Mouse (Mus musculus): ENCODE results near the gene Myo18a. TPM values are rescaled to one million over a fixed set of nuclear protein-coding genes. Genes with fewer than 3 reads are reported as not detected.
A peak's percentile ranks its signal among the peaks of the same experiment; 100 is the strongest.

Gene Myo18a
- polyA plus RNA-seq, 1 experiment from 2014 or later = 35.1 TPM

DNA sequence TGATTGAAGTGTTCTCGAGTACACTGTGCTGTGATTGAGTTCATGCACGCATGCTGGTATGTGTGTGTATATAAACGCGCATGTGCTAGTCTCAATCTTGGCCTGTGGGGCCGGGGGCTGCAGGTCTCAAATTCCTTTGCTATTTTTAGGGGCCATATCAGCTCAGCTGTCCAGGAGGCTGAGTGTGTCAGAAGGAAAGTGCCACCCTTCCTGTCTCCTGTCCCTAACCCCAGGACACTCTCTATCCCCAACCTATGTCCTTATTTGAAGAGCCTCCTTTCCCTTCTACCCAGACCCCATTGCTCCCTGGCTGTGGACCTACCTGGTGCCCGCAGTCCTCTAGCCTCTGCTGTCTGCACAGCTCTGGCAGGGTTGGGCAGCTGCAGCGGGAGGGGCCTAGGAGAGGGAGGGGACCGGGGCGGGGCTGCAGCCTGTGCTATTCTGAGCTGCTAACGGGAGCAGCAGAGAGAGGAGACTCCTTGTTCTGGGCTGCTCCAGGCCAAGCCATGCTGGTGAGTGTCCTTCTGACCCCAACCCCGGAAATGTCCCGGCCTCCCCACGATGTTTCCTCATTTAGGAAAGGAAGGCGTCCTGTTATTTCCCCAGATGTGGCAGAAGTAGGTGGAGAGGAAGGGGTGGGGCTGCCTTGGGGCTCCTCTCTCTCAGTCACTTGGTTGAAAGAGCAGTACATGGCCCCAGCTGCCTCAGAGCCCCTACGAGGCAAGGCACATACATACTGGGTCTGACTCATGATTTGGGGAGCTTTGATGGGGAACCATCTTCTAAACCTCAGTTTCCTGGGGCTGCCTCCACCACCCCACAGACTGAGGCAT is 38.0 kb downstream of the Myo18a start:
- H3K36me3 ChIP-seq (ENCODE audit: control insufficient read depth, insufficient read depth, low read length) = no peaks in the 10 kb centered on the region
- peak; percentile 65 for ATAC-seq
- no peaks in the 10 kb centered on the region for H3K9me3 ChIP-seq (ENCODE audit: control insufficient read depth, low read length)
- 29% methylated on average over 15 of the region's 15 CpGs for WGBS
- H3K27ac ChIP-seq (ENCODE audit: low read depth, low read length) = no peak overlapping the region
- H3K4me1 ChIP-seq (ENCODE audit: control insufficient read depth, insufficient read depth, low read depth, low read length) = peaks cover 6% of the 10 kb centered on the region
- H3K4me2 ChIP-seq (ENCODE audit: low read length) = 0 out of 2 replicates have a peak overlapping the region, but pooled peaks have one; percentile 7
- H3K27me3 ChIP-seq (replicated peaks; ENCODE audit: control insufficient read depth, insufficient read depth, low read length) = no peaks in the 10 kb centered on the region
- H3K9ac ChIP-seq (ENCODE audit: low read depth, low read length) = peak overlapping the region; percentile 19; the same call in 1 of the 2 replicates
- no peak overlapping the region for H3K4me3 ChIP-seq (ENCODE audit: low read length)

- WGBS = 77% methylated on average over 8 of the region's 9 CpGs
- Histone ChIP-seq H3K9ac (ENCODE audit: low read depth, low read length) (no peak overlapping the region), H3K9me3 (ENCODE audit: control insufficient read depth, low read length) (no peaks in the 10 kb centered on the region), H3K4me1 (ENCODE audit: control insufficient read depth, insufficient read depth, low read depth, low read length) (peaks cover 12% of the 10 kb centered on the region), H3K27me3 (replicated peaks; ENCODE audit: control insufficient read depth, insufficient read depth, low read length) (no peaks in the 10 kb centered on the region), H3K4me3 (ENCODE audit: low read length) (no peak overlapping the region), H3K27ac (ENCODE audit: low read depth, low read length) (no peak overlapping the region), H3K4me2 (ENCODE audit: low read length) (no peak overlapping the region), H3K36me3 (ENCODE audit: control insufficient read depth, insufficient read depth, low read length) (no peaks in the 10 kb centered on the region)
- ATAC-seq = no peak
Observed at GRCm38 (mm10) chr11:77802341-77802865, 39.4 kb downstream of the Myo18a start.

DNA sequence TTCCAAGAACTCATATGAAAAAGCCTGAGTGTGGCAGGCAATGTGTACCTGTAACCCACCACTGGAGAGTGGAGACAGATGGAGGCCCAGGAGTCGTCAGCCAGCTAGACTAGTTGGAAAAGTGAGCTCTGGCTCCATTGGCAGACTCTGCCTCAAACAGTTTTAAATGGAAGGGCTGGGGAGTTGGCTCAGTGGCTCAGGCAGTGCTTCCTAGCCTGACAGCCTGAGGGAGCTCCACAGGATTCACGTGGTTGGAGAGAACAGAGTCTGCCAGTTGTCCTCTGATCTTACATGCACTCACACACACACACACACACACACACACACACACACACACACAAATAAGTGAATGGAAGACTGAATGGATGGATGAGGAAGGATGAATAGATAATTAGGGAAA is 43.2 kb downstream of the Myo18a start:
- Histone ChIP-seq H3K4me3 (ENCODE audit: low read length) (no peak overlapping the region), H3K27me3 (replicated peaks; ENCODE audit: control insufficient read depth, insufficient read depth, low read length) (no peaks in the 10 kb centered on the region), H3K9ac (ENCODE audit: low read depth, low read length) (no peak overlapping the region), H3K36me3 (ENCODE audit: control insufficient read depth, insufficient read depth, low read length) (no peaks in the 10 kb centered on the region), H3K4me1 (ENCODE audit: control insufficient read depth, insufficient read depth, low read depth, low read length) (peaks cover 11% of the 10 kb centered on the region), H3K4me2 (ENCODE audit: low read length) (no peak overlapping the region), H3K9me3 (ENCODE audit: control insufficient read depth, low read length) (no peaks in the 10 kb centered on the region), H3K27ac (ENCODE audit: low read depth, low read length) (no peak overlapping the region)
- ATAC-seq = no peak
- WGBS = 17% methylated on average over 2 of the region's 2 CpGs

DNA sequence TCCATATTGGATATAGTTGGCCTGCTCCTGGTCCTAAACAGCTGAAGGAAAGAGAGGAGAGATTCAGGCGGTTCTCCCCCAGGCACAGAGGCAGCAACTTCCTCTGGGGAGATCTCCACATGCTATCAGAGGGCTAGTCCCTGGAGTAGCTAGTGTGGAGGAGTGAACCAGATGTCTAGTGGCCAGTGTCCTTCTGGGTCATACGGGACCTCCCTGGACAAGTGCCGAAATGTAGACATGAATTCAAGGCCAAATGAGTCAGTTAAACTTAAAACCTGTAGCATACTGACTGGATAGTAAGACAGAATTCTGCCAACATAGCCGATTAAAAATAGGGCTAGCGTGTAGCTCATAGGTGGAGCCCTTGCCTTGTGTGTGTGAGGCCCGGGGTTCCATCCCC is 43.8 kb downstream of the Myo18a start:
- 85% methylated on average over 6 of the region's 6 CpGs for WGBS
- Histone ChIP-seq H3K4me3 (ENCODE audit: low read length) (no peak overlapping the region), H3K9me3 (ENCODE audit: control insufficient read depth, low read length) (no peaks in the 10 kb centered on the region), H3K27ac (ENCODE audit: low read depth, low read length) (no peak overlapping the region), H3K36me3 (ENCODE audit: control insufficient read depth, insufficient read depth, low read length) (no peaks in the 10 kb centered on the region), H3K4me1 (ENCODE audit: control insufficient read depth, insufficient read depth, low read depth, low read length) (peaks cover 10% of the 10 kb centered on the region), H3K27me3 (replicated peaks; ENCODE audit: control insufficient read depth, insufficient read depth, low read length) (no peaks in the 10 kb centered on the region), H3K4me2 (ENCODE audit: low read length) (no peak overlapping the region), H3K9ac (ENCODE audit: low read depth, low read length) (no peak overlapping the region)
- no peak for ATAC-seq

- peak; percentile 63 for ATAC-seq
- Histone ChIP-seq H3K9me3 (ENCODE audit: control insufficient read depth, low read length) (no peaks in the 10 kb centered on the region), H3K4me2 (ENCODE audit: low read length) (no peak overlapping the region), H3K4me1 (ENCODE audit: control insufficient read depth, insufficient read depth, low read depth, low read length) (peaks cover 10% of the 10 kb centered on the region), H3K27me3 (replicated peaks; ENCODE audit: control insufficient read depth, insufficient read depth, low read length) (no peaks in the 10 kb centered on the region), H3K9ac (ENCODE audit: low read depth, low read length) (no peak overlapping the region), H3K4me3 (ENCODE audit: low read length) (no peak overlapping the region), H3K27ac (ENCODE audit: low read depth, low read length) (no peak overlapping the region), H3K36me3 (ENCODE audit: control insufficient read depth, insufficient read depth, low read length) (no peaks in the 10 kb centered on the region)
- 29% methylated on average over 5 of the region's 5 CpGs for WGBS
Observed at GRCm38 (mm10) chr11:77808051-77808465, 45.0 kb downstream of the Myo18a start.

- Histone ChIP-seq H3K4me2 (ENCODE audit: low read length) (no peak overlapping the region), H3K9ac (ENCODE audit: low read depth, low read length) (no peak overlapping the region), H3K4me3 (ENCODE audit: low read length) (no peak overlapping the region), H3K27me3 (replicated peaks; ENCODE audit: control insufficient read depth, insufficient read depth, low read length) (no peaks in the 10 kb centered on the region), H3K27ac (ENCODE audit: low read depth, low read length) (no peak overlapping the region), H3K4me1 (ENCODE audit: control insufficient read depth, insufficient read depth, low read depth, low read length) (peaks cover 10% of the 10 kb centered on the region), H3K36me3 (ENCODE audit: control insufficient read depth, insufficient read depth, low read length) (no peaks in the 10 kb centered on the region), H3K9me3 (ENCODE audit: control insufficient read depth, low read length) (no peaks in the 10 kb centered on the region)
- ATAC-seq = no peak
- WGBS = 58% methylated on average over 4 of the region's 4 CpGs
Observed at GRCm38 (mm10) chr11:77809215-77809614, 46.2 kb downstream of the Myo18a start.

- Histone ChIP-seq H3K9me3 (ENCODE audit: control insufficient read depth, low read length) (no peaks in the 10 kb centered on the region), H3K27ac (ENCODE audit: low read depth, low read length) (no peak overlapping the region), H3K4me3 (ENCODE audit: low read length) (no peak overlapping the region), H3K4me1 (ENCODE audit: control insufficient read depth, insufficient read depth, low read depth, low read length) (peaks cover 10% of the 10 kb centered on the region), H3K9ac (ENCODE audit: low read depth, low read length) (no peak overlapping the region), H3K4me2 (ENCODE audit: low read length) (no peak overlapping the region), H3K27me3 (replicated peaks; ENCODE audit: control insufficient read depth, insufficient read depth, low read length) (no peaks in the 10 kb centered on the region), H3K36me3 (ENCODE audit: control insufficient read depth, insufficient read depth, low read length) (no peaks in the 10 kb centered on the region)
- ATAC-seq = no peak
- 89% methylated on average over 6 of the region's 6 CpGs for WGBS
Observed at GRCm38 (mm10) chr11:77810018-77810417, 47.0 kb downstream of the Myo18a start.

- no peak for ATAC-seq
- 78% methylated on average over 2 of the region's 2 CpGs for WGBS
Observed at GRCm38 (mm10) chr11:77813969-77814368, 50.9 kb downstream of the Myo18a start.

DNA sequence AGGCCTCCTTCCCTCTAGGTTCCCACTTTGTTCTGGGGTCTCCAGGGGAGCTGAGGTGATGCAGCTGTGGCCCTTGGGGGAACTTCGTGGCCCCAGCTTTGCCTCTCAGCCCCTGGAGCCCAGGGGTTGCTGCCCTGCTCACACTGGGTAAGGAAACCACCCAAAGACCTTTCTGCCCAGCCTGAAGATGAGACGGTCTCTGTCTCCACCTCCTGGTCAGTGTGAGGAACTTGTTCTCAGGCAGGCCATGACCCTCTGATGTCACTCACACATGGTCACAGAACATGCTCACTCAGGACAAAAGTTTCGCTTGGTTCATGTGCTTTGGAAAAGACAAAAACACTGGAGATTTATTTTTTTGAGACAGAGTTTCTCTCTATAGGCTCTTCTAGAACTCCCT is 53.0 kb downstream of the Myo18a start:
- Histone ChIP-seq H3K4me2 (ENCODE audit: low read length) (no peak overlapping the region), H3K27me3 (replicated peaks; ENCODE audit: control insufficient read depth, insufficient read depth, low read length) (no peaks in the 10 kb centered on the region), H3K9ac (ENCODE audit: low read depth, low read length) (no peak overlapping the region), H3K9me3 (ENCODE audit: control insufficient read depth, low read length) (no peaks in the 10 kb centered on the region), H3K27ac (ENCODE audit: low read depth, low read length) (no peak overlapping the region), H3K4me1 (ENCODE audit: control insufficient read depth, insufficient read depth, low read depth, low read length) (no peaks in the 10 kb centered on the region; the same call in 1 of the 2 replicates), H3K36me3 (ENCODE audit: control insufficient read depth, insufficient read depth, low read length) (peaks cover 13% of the 10 kb centered on the region), H3K4me3 (ENCODE audit: low read length) (no peak overlapping the region)
- ATAC-seq = peak; percentile 50; the same call in 1 of the 2 replicates
- WGBS = 25% methylated on average over 3 of the region's 3 CpGs

More at GRCm38 (mm10) chr11:77813969-77814368, 50.9 kb downstream of the Myo18a start:
- no peak overlapping the region for H3K9ac ChIP-seq (ENCODE audit: low read depth, low read length)
- peaks cover 8% of the 10 kb centered on the region for H3K36me3 ChIP-seq (ENCODE audit: control insufficient read depth, insufficient read depth, low read length)
- H3K9me3 ChIP-seq (ENCODE audit: control insufficient read depth, low read length) = no peaks in the 10 kb centered on the region
- no peak overlapping the region for H3K4me2 ChIP-seq (ENCODE audit: low read length)
- no peak overlapping the region for H3K27ac ChIP-seq (ENCODE audit: low read depth, low read length)
- H3K27me3 ChIP-seq (replicated peaks; ENCODE audit: control insufficient read depth, insufficient read depth, low read length) = no peaks in the 10 kb centered on the region
- no peak overlapping the region for H3K4me3 ChIP-seq (ENCODE audit: low read length)
- no peaks in the 10 kb centered on the region; the same call in none of the 2 replicates for H3K4me1 ChIP-seq (ENCODE audit: control insufficient read depth, insufficient read depth, low read depth, low read length)
